In genomic region chr13:99163521-99164359, GRCm38 (mm10) we compare ENCODE assay signal across 9 mouse cellular contexts. TPM values are rescaled to one million over a fixed set of nuclear protein-coding genes. Genes with fewer than 3 reads are reported as not detected.
A peak's percentile ranks its signal among the peaks of the same experiment; 100 is the strongest.
DNase-seq lines count a peak whose midpoint lies in the region; ATAC-seq lines count a peak whose summit lies in the region.
"Had no signal": no experiment of that assay in that cellular context is flagged by ENCODE, and none has a peak within 500 bp of the region (broad histone marks: within the 10 kb centered on the region; RNA-seq: fewer than 3 reads in every experiment).

No protein-coding gene starts in this region.

- WGBS in embryonic facial prominence, embryonic 11.5 days, result 28% methylated on average over 10 of the region's 10 CpGs
- WGBS in hindbrain, embryonic 15.5 days, result 55% methylated on average over 10 of the region's 10 CpGs
- WGBS in neural tube, embryonic 13.5 days, result 36% methylated on average over 10 of the region's 10 CpGs

- no peaks in the 10 kb centered on the region for H3K36me3 ChIP-seq in embryonic facial prominence, embryonic 11.5 days (replicated peaks; ENCODE audit: control insufficient read depth, insufficient read depth, low read depth, low read length)
- H3K36me3 ChIP-seq in hindbrain, embryonic 15.5 days, result no peaks in the 10 kb centered on the region
- H3K36me3 ChIP-seq in neural tube, embryonic 13.5 days, result no peaks in the 10 kb centered on the region

- H3K4me1 ChIP-seq in embryonic facial prominence, embryonic 11.5 days (ENCODE audit: control insufficient read depth, insufficient read depth, low read length), result no peaks in the 10 kb centered on the region
- H3K4me1 ChIP-seq in hindbrain, embryonic 15.5 days (replicated peaks), result 0 out of 2 replicates have a peak, but pooled peaks cover 11% of the 10 kb centered on the region
- 0 out of 2 replicates have a peak, but pooled peaks cover 14% of the 10 kb centered on the region for H3K4me1 ChIP-seq in neural tube, embryonic 13.5 days (replicated peaks)

- H3K27me3 ChIP-seq in embryonic facial prominence, embryonic 11.5 days (ENCODE audit: control insufficient read depth, insufficient read depth, low read length), result no peaks in the 10 kb centered on the region
- H3K27me3 ChIP-seq in hindbrain, embryonic 15.5 days, result no peaks in the 10 kb centered on the region
- H3K27me3 ChIP-seq in neural tube, embryonic 13.5 days, result no peaks in the 10 kb centered on the region

- no peak for ATAC-seq in embryonic facial prominence, embryonic 11.5 days (replicated peaks; ENCODE audit: insufficient number of reproducible peaks, low FRiP score, low TSS enrichment, low read depth)
- ATAC-seq in hindbrain, embryonic 15.5 days (ENCODE audit: low FRiP score, low read depth), result no peak
- no peak for ATAC-seq in neural tube, embryonic 13.5 days (ENCODE audit: low read depth)
- ATAC-seq in inflammation-experienced regulatory T-cells, adult 6 months, result no peak
- ATAC-seq: forebrain, postnatal 0 days had no signal

- H3K27ac ChIP-seq in embryonic facial prominence, embryonic 11.5 days (replicated peaks; ENCODE audit: low read depth, low read length), result no peak overlapping the region; the same call in 1 of the 2 replicates
- H3K27ac ChIP-seq in hindbrain, embryonic 15.5 days (replicated peaks), result peak overlapping the region; percentile 50
- peak overlapping the region; percentile 49 for H3K27ac ChIP-seq in neural tube, embryonic 13.5 days (replicated peaks)

- H3K4me3 ChIP-seq in embryonic facial prominence, embryonic 11.5 days (ENCODE audit: low read depth, low read length), result no peak overlapping the region
- H3K4me3 ChIP-seq in hindbrain, embryonic 15.5 days, result no peak overlapping the region
- no peak overlapping the region for H3K4me3 ChIP-seq in neural tube, embryonic 13.5 days

- DNase-seq in kidney, postnatal 10 days, result peak; percentile 34
- DNase-seq in kidney, postnatal 25 days, result no peak
- peak; percentile 38 for DNase-seq in embryonic facial prominence, embryonic 11.5 days (ENCODE audit: low spot score)
- no peak for DNase-seq in cerebellum, adult 9-11 months
- no peak for DNase-seq in cerebellum, postnatal 10 days
- DNase-seq: forebrain, postnatal 0 days had no signal

- H3K9ac ChIP-seq in embryonic facial prominence, embryonic 11.5 days (replicated peaks; ENCODE audit: low read length), result no peak overlapping the region
- no peak overlapping the region for H3K9ac ChIP-seq in hindbrain, embryonic 15.5 days
- no peak overlapping the region for H3K9ac ChIP-seq in neural tube, embryonic 13.5 days
- H3K9ac ChIP-seq: forebrain, postnatal 0 days had no signal

- no peak overlapping the region for H3K4me2 ChIP-seq in embryonic facial prominence, embryonic 11.5 days (ENCODE audit: low read depth, low read length)
- H3K4me2 ChIP-seq in hindbrain, embryonic 15.5 days, result no peak overlapping the region
- H3K4me2 ChIP-seq in neural tube, embryonic 13.5 days, result no peak overlapping the region

- no peaks in the 10 kb centered on the region for H3K9me3 ChIP-seq in embryonic facial prominence, embryonic 11.5 days (replicated peaks; ENCODE audit: control insufficient read depth, low read length)
- no peaks in the 10 kb centered on the region for H3K9me3 ChIP-seq in hindbrain, embryonic 15.5 days
- no peaks in the 10 kb centered on the region for H3K9me3 ChIP-seq in neural tube, embryonic 13.5 days

RNA-seq across cellular contexts. Expression of gene Zfp366, which starts 20.9 kb away (rescaled TPM):
- polyA plus RNA-seq in embryonic facial prominence, embryonic 11.5 days (2014; fragmentation: Nextera tagmentation; extraction: Ambion mirVana), result 0.76 and 0.81 TPM in 2 replicates
- 0.67 and 0.77 TPM in 2 replicates for polyA plus RNA-seq in hindbrain, embryonic 15.5 days (2015; fragmentation: Nextera tagmentation; extraction: Ambion mirVana)
- polyA plus RNA-seq in neural tube, embryonic 13.5 days (2015; fragmentation: Nextera tagmentation; extraction: Ambion mirVana), result 0.56 and 0.92 TPM in 2 replicates
- polyA plus RNA-seq in inflammation-experienced regulatory T-cells, adult 6 months (2017; shearing (Covaris generic)), result under 1 TPM in 1 of 3 experiments, not detected in 2; 0.20 TPM

Comparison
In these comparisons a context has a peak if more than half of its experiments do, and no peak if none do; other contexts are left out.
1. DNase-seq: peak in kidney, postnatal 10 days (single experiment) and embryonic facial prominence, embryonic 11.5 days (single experiment); none in kidney, postnatal 25 days (0 of 2), cerebellum, adult 9-11 months (single experiment) and cerebellum, postnatal 10 days (0 of 2).